Mouse (Mus musculus): ENCODE measurements around the gene Olfr872. TPM values are rescaled to one million over a fixed set of nuclear protein-coding genes. Genes with fewer than 3 reads are reported as not detected.
"Not testable (repeated sequence)": the region's sequence is repeated elsewhere in the genome, so short reads cannot be mapped to it uniquely, and the experiment has no call there.

Olfr872 gene
- polyA plus RNA-seq, 1 experiment: not detected

- H3K27me3 ChIP-seq (ENCODE audit: control insufficient read depth, insufficient read depth, low read length): no peaks in the 10 kb centered on the region
- H3K27ac ChIP-seq (ENCODE audit: control insufficient read depth, insufficient read depth, low read length): no peak within 1 kb of the TSS
- H3K4me1 ChIP-seq (replicated peaks; ENCODE audit: control insufficient read depth, insufficient read depth, low read length): no peaks in the 10 kb centered on the region
- no peak for TF ChIP-seq CTCF (IDR thresholded peaks at IDR 0.05; ENCODE audit: borderline replicate concordance, control insufficient read depth, extremely low read depth, insufficient read depth, low read length, poor library complexity)
- no peak for TF ChIP-seq POLR2A (IDR thresholded peaks at IDR 0.05; ENCODE audit: control insufficient read depth, extremely low read depth, insufficient read depth, low read length, poor library complexity)
- H3K36me3 ChIP-seq (ENCODE audit: control insufficient read depth, insufficient read depth, low read length): no peaks in the 10 kb centered on the region
- no peak for DNase-seq
- H3K4me3 ChIP-seq (ENCODE audit: control insufficient read depth, insufficient read depth, low read length): no peak within 1 kb of the TSS
- WGBS: 93% methylated on average over 1 of the region's 1 CpGs
These were observed 45.1 kb downstream of the Olfr872 start, which contains the start of gene Olfr39 for GRCm38 (mm10) chr9:20282051-20282450. Gene Olfr39 (plus strand): TSS chr9:20282351.

GRCm38 (mm10) chr9:20295562-20295961, 58.6 kb downstream of the Olfr872 start:
- H3K27ac ChIP-seq (ENCODE audit: control insufficient read depth, insufficient read depth, low read length); H3K4me3 ChIP-seq (ENCODE audit: control insufficient read depth, insufficient read depth, low read length); DNase-seq; H3K27me3 ChIP-seq (ENCODE audit: control insufficient read depth, insufficient read depth, low read length); H3K4me1 ChIP-seq (replicated peaks; ENCODE audit: control insufficient read depth, insufficient read depth, low read length); H3K36me3 ChIP-seq (ENCODE audit: control insufficient read depth, insufficient read depth, low read length): not testable (repeated sequence)
- 91% methylated on average over 5 of the region's 5 CpGs for WGBS

- Histone ChIP-seq H3K36me3 (ENCODE audit: control insufficient read depth, insufficient read depth, low read length) (no peaks in the 10 kb centered on the region), H3K27ac (ENCODE audit: control insufficient read depth, insufficient read depth, low read length) (no peak within 1 kb of the TSS), H3K27me3 (ENCODE audit: control insufficient read depth, insufficient read depth, low read length) (no peaks in the 10 kb centered on the region), H3K4me1 (replicated peaks; ENCODE audit: control insufficient read depth, insufficient read depth, low read length) (no peaks in the 10 kb centered on the region), H3K4me3 (ENCODE audit: control insufficient read depth, insufficient read depth, low read length) (no peak within 1 kb of the TSS)
- WGBS: 89% methylated on average over 1 of the region's 1 CpGs
- TF ChIP-seq CTCF (IDR thresholded peaks at IDR 0.05; ENCODE audit: borderline replicate concordance, control insufficient read depth, extremely low read depth, insufficient read depth, low read length, poor library complexity) (no peak), POLR2A (IDR thresholded peaks at IDR 0.05; ENCODE audit: control insufficient read depth, extremely low read depth, insufficient read depth, low read length, poor library complexity) (no peak)
- DNase-seq: no peak
These were observed 61.3 kb downstream of the Olfr872 start, which contains the start of gene Olfr873 for GRCm38 (mm10) chr9:20298232-20298631. Gene Olfr873 (plus strand): TSS chr9:20298532.

Other genes starting within 250 kb of the Olfr872 start
- not detected in 2 replicates for gene Olfr866, start 209.1 kb upstream of the Olfr872 start, polyA plus RNA-seq (2012; rRNA removed)
- not detected in 2 replicates for gene Olfr867, start 179.6 kb upstream of the Olfr872 start, polyA plus RNA-seq (2012; rRNA removed)
- gene Olfr868, start 138.5 kb upstream of the Olfr872 start, polyA plus RNA-seq (2012; rRNA removed): not detected in 2 replicates
- gene Olfr869, start 108.1 kb upstream of the Olfr872 start, polyA plus RNA-seq (2012; rRNA removed): not detected in 2 replicates
- gene Olfr870, start 63.1 kb upstream of the Olfr872 start, polyA plus RNA-seq (2012; rRNA removed): not detected in 2 replicates
- not detected in 2 replicates for gene Olfr871, start 24.9 kb upstream of the Olfr872 start, polyA plus RNA-seq (2012; rRNA removed)
- not detected in 2 replicates for gene Olfr39, start 45.2 kb downstream of the Olfr872 start, polyA plus RNA-seq (2012; rRNA removed)
- not detected in 2 replicates for gene Olfr873, start 61.4 kb downstream of the Olfr872 start, polyA plus RNA-seq (2012; rRNA removed)
- not detected in 2 replicates for gene Olfr18, start 99.0 kb downstream of the Olfr872 start, polyA plus RNA-seq (2012; rRNA removed)
- gene Zfp560, start 148.1 kb downstream of the Olfr872 start, polyA plus RNA-seq (2012; rRNA removed): 3.6 and 5.4 TPM in 2 replicates
- 5.2 and 5.6 TPM in 2 replicates for gene Zfp26, start 223.0 kb downstream of the Olfr872 start, polyA plus RNA-seq (2012; rRNA removed)

Data from thymus, adult 2 months (tissue).